Mouse (Mus musculus) intestine, embryonic 14.5 days (tissue): Measurements from ENCODE around the gene Gramd1a. TPM values are rescaled to one million over a fixed set of nuclear protein-coding genes. Genes with fewer than 3 reads are reported as not detected.
A peak's percentile ranks its signal among the peaks of the same experiment; 100 is the strongest.

Source experiments
- ATAC-seq: fragments of 200-750 bp; cut with Nextera tagmentation; replicated peaks from 2 replicates; pipeline ENCODE4 v1.8.0; 2017; ENCODE audit warnings: low read depth, moderate number of reproducible peaks, moderate TSS enrichment, moderate library complexity; ENCODE audit not compliant: low FRiP score, low TSS enrichment
- DNase-seq: peaks from one replicate; pipeline ENCODE4 v3.0.0-alpha.2; 2018; ENCODE audit warnings: low spot score
- H3K27ac ChIP-seq: fragments of 300-500 bp; sonication (generic); 2 replicates; pipeline ENCODE4 v1.5.1; 2014; ENCODE audit warnings: low read depth, mild to moderate bottlenecking, control low read depth
- H3K27me3 ChIP-seq: fragments of 300-500 bp; sonication (generic); replicated peaks from 2 replicates; pipeline ENCODE4 v1.6.1; 2014; ENCODE audit warnings: low read length, control low read depth; ENCODE audit not compliant: control insufficient read depth, insufficient read depth
- H3K36me3 ChIP-seq: fragments of 300-500 bp; sonication (generic); 2 replicates; pipeline ENCODE4 v1.6.1; 2014; ENCODE audit warnings: low read length, control low read depth; ENCODE audit not compliant: control insufficient read depth, insufficient read depth
- H3K4me1 ChIP-seq: fragments of 300-500 bp; sonication (generic); replicated peaks from 2 replicates; pipeline ENCODE4 v1.6.1; 2014; ENCODE audit warnings: low read length, control low read depth, mixed read lengths; ENCODE audit not compliant: control insufficient read depth, insufficient read depth
- H3K4me2 ChIP-seq: fragments of 300-500 bp; sonication (generic); 2 replicates; pipeline ENCODE4 v1.6.1; 2014; ENCODE audit warnings: low read length
- H3K4me3 ChIP-seq: fragments of 300-500 bp; sonication (generic); 2 replicates; pipeline ENCODE4 v1.5.1; 2014; ENCODE audit warnings: low read depth, low read length, control low read depth, mixed read lengths
- H3K9ac ChIP-seq: fragments of 300-500 bp; sonication (generic); 2 replicates; pipeline ENCODE4 v1.6.1; 2014; ENCODE audit warnings: mild to moderate bottlenecking, low read length
- H3K9me3 ChIP-seq: fragments of 300-500 bp; sonication (generic); 2 replicates; pipeline ENCODE4 v1.6.1; 2016; ENCODE audit warnings: low read length, control low read depth; ENCODE audit not compliant: control insufficient read depth
- WGBS: fragments of 180-500 bp; shearing (Covaris S2); extraction: QIAGEN DNeasy Blood & Tissue Kit; methylation state at CpG from one replicate; pipeline ENCODE4 v1.1.7; 2014; 5-methylcytosine and 5-hydroxymethylcytosine counted together
- polyA plus RNA-seq: library from polyadenylated mRNA; unstranded; fragments of >200 nt; fragmentation: Nextera tagmentation; extraction: Ambion mirVana; gene quantifications from 2 replicates; pipeline ENCODE4 v1.2.1, GENCODE M21; 2014

Gene Gramd1a
- polyA plus RNA-seq, 1 experiment from 2014 or later: 54.2 TPM

GRCm38 (mm10) chr7:31085171-31085570, 70.5 kb downstream of the Gramd1a start:
- H3K4me3 ChIP-seq: no peak overlapping the region
- ATAC-seq: peak; percentile 37; the same call in 1 of the 2 replicates
- H3K36me3 ChIP-seq: no peaks in the 10 kb centered on the region
- H3K27ac ChIP-seq: peak overlapping the region; percentile 29; the same call in 1 of the 2 replicates
- H3K4me1 ChIP-seq: peaks cover 10% of the 10 kb centered on the region; the same call in 1 of the 2 replicates
- no peak for DNase-seq
- no peak overlapping the region for H3K9ac ChIP-seq
- no peak overlapping the region for H3K4me2 ChIP-seq
- H3K9me3 ChIP-seq: no peaks in the 10 kb centered on the region
- H3K27me3 ChIP-seq: no peaks in the 10 kb centered on the region
- WGBS: 50% methylated on average over 3 of the region's 3 CpGs

DNA sequence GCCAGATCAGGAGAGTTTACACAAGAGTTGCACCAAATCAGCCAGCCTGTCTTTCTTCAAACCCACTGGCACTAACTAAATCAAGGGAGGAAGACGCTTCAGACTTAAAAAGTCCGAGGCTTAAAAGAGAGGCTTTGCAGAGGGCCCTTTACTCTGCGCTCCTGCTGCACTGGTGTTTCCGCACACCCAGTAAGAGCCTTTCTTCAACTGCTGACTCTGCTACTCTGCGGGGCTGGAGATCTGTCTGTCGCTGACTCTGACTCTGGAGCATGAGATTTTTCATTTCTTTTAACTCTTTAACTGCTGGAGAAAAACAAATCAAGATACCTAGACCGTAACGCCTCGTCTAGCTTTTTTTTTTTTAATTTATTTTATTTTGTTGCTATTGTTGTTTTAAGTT, 71.6 kb downstream of the Gramd1a start:
- no peaks in the 10 kb centered on the region for H3K36me3 ChIP-seq
- no peak overlapping the region for H3K4me2 ChIP-seq
- H3K9me3 ChIP-seq: no peaks in the 10 kb centered on the region
- WGBS: 38% methylated on average over 9 of the region's 9 CpGs
- H3K27ac ChIP-seq: peak overlapping the region; percentile 69
- no peak for ATAC-seq
- H3K4me1 ChIP-seq: peaks cover 10% of the 10 kb centered on the region; the same call in 1 of the 2 replicates
- H3K9ac ChIP-seq: no peak overlapping the region
- no peak overlapping the region for H3K4me3 ChIP-seq
- DNase-seq: no peak
- H3K27me3 ChIP-seq: no peaks in the 10 kb centered on the region

DNA sequence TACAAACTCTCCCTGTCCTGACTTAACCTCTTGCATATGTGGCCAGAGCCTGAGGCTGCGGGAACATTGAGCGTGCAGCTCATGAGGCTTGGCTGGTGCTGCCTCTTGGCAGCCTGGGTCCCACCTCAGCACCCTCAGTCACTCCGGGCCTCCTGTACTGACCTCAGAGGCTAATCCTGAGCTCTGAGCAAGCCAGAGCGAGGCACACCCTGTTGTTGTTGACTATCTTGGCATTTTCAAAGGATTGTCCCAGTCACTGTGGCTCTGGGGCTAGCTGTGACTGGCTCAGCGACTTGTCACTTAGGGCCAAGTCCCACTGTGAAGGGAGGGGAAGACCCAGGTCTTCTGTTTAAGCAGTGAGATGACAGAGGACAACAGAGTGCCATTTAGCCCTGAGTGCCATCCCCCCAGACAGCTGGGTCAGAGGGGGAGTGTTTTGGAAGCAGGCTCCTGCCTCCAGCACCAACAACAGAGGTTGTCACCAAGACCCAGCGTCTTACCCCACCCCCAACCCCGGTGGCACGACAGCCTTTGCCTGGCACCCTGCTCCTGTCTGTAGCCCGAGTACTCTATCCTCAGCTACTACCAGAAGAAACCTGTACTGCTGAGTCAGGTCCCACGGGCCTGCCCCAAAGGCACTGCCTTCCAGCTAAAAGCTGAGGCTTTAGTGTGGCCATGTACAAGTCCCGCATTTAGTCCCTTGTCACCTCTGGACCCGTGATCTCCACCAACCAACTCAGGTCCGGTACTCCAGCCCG, 72.7 kb downstream of the Gramd1a start:
- Histone ChIP-seq H3K27me3 (no peaks in the 10 kb centered on the region), H3K9ac (no peak overlapping the region), H3K27ac (no peak overlapping the region), H3K4me1 (peaks cover 10% of the 10 kb centered on the region; the same call in 1 of the 2 replicates), H3K9me3 (no peaks in the 10 kb centered on the region), H3K4me3 (no peak overlapping the region), H3K4me2 (no peak overlapping the region), H3K36me3 (no peaks in the 10 kb centered on the region)
- DNase-seq (no peak), ATAC-seq (no peak)
- WGBS: 63% methylated on average over 14 of the region's 14 CpGs

GRCm38 (mm10) chr7:31082106-31082505, 73.6 kb downstream of the Gramd1a start:
- H3K9me3 ChIP-seq: no peaks in the 10 kb centered on the region
- H3K36me3 ChIP-seq: no peaks in the 10 kb centered on the region
- H3K4me3 ChIP-seq: no peak overlapping the region
- no peak overlapping the region for H3K27ac ChIP-seq
- ATAC-seq (no peak), DNase-seq (no peak)
- no peak overlapping the region for H3K9ac ChIP-seq
- H3K27me3 ChIP-seq: no peaks in the 10 kb centered on the region
- no peak overlapping the region for H3K4me2 ChIP-seq
- peaks cover 10% of the 10 kb centered on the region; the same call in 1 of the 2 replicates for H3K4me1 ChIP-seq

GRCm38 (mm10) chr7:31081106-31081505, 74.6 kb downstream of the Gramd1a start:
- H3K27ac ChIP-seq: no peak overlapping the region
- H3K4me2 ChIP-seq: no peak overlapping the region
- no peaks in the 10 kb centered on the region for H3K27me3 ChIP-seq
- no peaks in the 10 kb centered on the region for H3K9me3 ChIP-seq
- no peaks in the 10 kb centered on the region for H3K36me3 ChIP-seq
- no peak for ATAC-seq
- no peak overlapping the region for H3K4me3 ChIP-seq
- 50% methylated on average over 1 of the region's 1 CpGs for WGBS
- H3K4me1 ChIP-seq: peaks cover 10% of the 10 kb centered on the region; the same call in 1 of the 2 replicates
- DNase-seq: no peak
- H3K9ac ChIP-seq: no peak overlapping the region

DNA sequence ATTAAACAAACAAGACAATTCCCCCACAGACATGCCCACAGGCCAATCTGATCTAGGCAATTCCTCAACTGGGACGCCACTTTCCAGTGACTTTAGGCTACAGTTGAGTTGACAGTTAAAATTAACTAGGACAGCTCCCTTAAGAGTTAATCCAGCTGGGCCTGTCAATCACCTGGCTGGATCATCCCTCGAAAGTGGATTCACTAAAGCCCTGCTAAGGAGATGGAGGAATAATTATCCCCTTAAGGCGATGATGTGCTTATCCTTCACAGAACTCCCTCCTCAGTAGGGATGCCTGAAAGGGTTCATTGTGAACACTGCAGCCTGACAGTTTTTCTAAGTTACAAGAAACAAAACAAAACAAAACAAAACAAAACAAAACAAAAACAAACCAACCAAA, 75.1 kb downstream of the Gramd1a start:
- H3K4me1 ChIP-seq: peaks cover 10% of the 10 kb centered on the region; the same call in 1 of the 2 replicates
- H3K9ac ChIP-seq: no peak overlapping the region
- H3K4me2 ChIP-seq: no peak overlapping the region
- DNase-seq: no peak
- H3K27ac ChIP-seq: no peak overlapping the region
- no peaks in the 10 kb centered on the region for H3K36me3 ChIP-seq
- 66% methylated on average over 3 of the region's 3 CpGs for WGBS
- H3K9me3 ChIP-seq: no peaks in the 10 kb centered on the region
- no peak for ATAC-seq
- H3K4me3 ChIP-seq: no peak overlapping the region
- no peaks in the 10 kb centered on the region for H3K27me3 ChIP-seq

Other genes starting within 250 kb of the Gramd1a start
- gene Mag, start 241.0 kb downstream of the Gramd1a start, polyA plus RNA-seq: 0.22 and 0.35 TPM in 2 replicates
- gene Hamp2, start 231.2 kb downstream of the Gramd1a start, polyA plus RNA-seq: not detected in 2 replicates
- gene Hamp, start 211.9 kb downstream of the Gramd1a start, polyA plus RNA-seq: not detected in 2 replicates
- gene Usf2, start 199.1 kb downstream of the Gramd1a start, polyA plus RNA-seq: 22.3 and 22.7 TPM in 2 replicates
- gene Lsr, start 182.4 kb downstream of the Gramd1a start, polyA plus RNA-seq: 123 and 135 TPM in 2 replicates
- gene Fam187b, start 182.1 kb downstream of the Gramd1a start, polyA plus RNA-seq: 7.1 and 9.4 TPM in 2 replicates
- 18.1 and 22.8 TPM in 2 replicates for gene Fxyd5, start 113.4 kb downstream of the Gramd1a start, polyA plus RNA-seq
- 21.1 and 23.0 TPM in 2 replicates for gene Fxyd7, start 104.4 kb downstream of the Gramd1a start, polyA plus RNA-seq
- 71.8 and 74.1 TPM in 2 replicates for gene Fxyd1, start 98.7 kb downstream of the Gramd1a start, polyA plus RNA-seq
- 1.2 and 2.4 TPM in 2 replicates for gene Lgi4, start 96.6 kb downstream of the Gramd1a start, polyA plus RNA-seq
- gene Fxyd3, start 79.2 kb downstream of the Gramd1a start, polyA plus RNA-seq: 70.2 and 71.5 TPM in 2 replicates
- gene Hpn, start 40.6 kb downstream of the Gramd1a start, polyA plus RNA-seq: 23.5 and 29.0 TPM in 2 replicates
- 0.99 and 2.4 TPM in 2 replicates for gene Scn1b, start 28.9 kb downstream of the Gramd1a start, polyA plus RNA-seq
- not detected in 2 replicates for gene Scgb2b2, start 134.6 kb upstream of the Gramd1a start, polyA plus RNA-seq
- gene Scgb1b2, start 135.9 kb upstream of the Gramd1a start, polyA plus RNA-seq: not detected in 2 replicates
- not detected in 2 replicates for gene Scgb2b3, start 206.2 kb upstream of the Gramd1a start, polyA plus RNA-seq
- not detected in 2 replicates for gene Scgb1b3, start 219.7 kb upstream of the Gramd1a start, polyA plus RNA-seq